Mouse (Mus musculus): ENCODE data around the gene Tamm41. TPM values are rescaled to one million over a fixed set of nuclear protein-coding genes. Genes with fewer than 3 reads are reported as not detected.

The Tamm41 gene
- polyA plus RNA-seq (2014; fragmentation: Nextera tagmentation; extraction: Ambion mirVana), result 34.9 and 35.3 TPM in 2 replicates

DNA sequence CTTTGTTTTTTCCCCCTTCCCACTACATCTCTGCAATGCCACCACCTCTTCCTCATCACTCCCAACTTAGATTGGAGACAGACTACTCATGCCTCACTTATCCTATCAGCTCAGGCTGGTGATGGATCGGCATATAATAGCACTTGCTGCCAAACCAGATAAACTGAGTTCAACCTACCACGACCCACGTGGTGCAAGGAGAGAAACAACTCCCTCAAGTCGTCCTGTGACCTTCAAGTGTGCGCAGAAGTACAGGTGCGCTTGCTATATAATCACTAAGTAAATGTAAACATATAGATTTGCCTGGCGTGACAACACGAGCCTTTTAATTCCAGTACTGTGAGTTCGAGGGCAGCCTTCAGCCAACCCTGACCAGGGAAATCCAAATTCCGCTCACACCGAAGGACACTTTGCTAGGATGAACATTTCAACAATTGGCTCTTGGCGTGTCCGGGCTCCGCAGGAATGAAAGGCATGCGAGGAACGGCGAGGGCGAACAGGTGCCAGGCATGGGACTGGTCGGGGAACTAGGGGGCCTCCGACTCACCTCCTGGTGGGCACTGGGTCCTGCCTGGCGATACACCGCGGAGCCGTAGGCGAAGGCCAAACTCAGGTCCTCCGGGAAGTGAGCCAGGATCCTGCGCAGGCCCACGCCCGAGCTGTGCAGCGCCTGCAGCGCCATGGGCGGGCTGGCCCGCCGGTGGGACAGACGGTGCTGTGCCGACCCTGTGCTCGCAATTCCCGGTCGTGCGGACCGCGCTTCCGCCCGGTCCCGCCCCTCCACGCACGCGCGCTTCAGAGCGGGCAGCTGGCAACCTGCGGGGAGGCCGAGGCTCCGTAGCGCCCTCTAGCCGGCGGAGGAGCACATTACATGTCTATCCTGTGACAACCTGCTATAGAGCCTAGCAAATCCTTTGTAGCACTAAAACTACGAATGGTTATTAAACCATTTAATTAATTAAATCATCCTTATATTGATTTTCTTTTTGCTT, at the start of gene Tamm41:
Tamm41 (minus strand) TSS at position 774 of the 992 bp plus-strand sequence.
- Histone ChIP-seq H3K4me3 (ENCODE audit: control insufficient read depth in 1 of 2, insufficient read depth in 1 of 2, low read depth in 1 of 2, low read length in 2 of 2) (peak within 1 kb of the TSS; percentile 69 to 96), H3K9ac (ENCODE audit: low read length) (peak within 1 kb of the TSS; percentile 78), H3K4me1 (ENCODE audit: control insufficient read depth in 2 of 2, insufficient read depth in 2 of 2, low read length in 2 of 2) (peaks cover 2 to 7% of the 10 kb centered on the region in 2 experiments), H3K27me3 (ENCODE audit: control insufficient read depth, insufficient read depth, low read length) (no peaks in the 10 kb centered on the region), H3K4me2 (ENCODE audit: low read length) (peak within 1 kb of the TSS; percentile 86), H3K36me3 (ENCODE audit: control insufficient read depth, insufficient read depth, low read length) (peaks cover 21% of the 10 kb centered on the region), H3K27ac (replicated peaks in 1 of 2; ENCODE audit: control insufficient read depth in 1 of 2, insufficient read depth in 1 of 2, low read depth in 2 of 2, low read length in 2 of 2) (0 out of 4 replicates have a peak within 1 kb of the TSS, but pooled peaks of 1 of the 2 experiments have one; percentile 2), H3K9me3 (ENCODE audit: control insufficient read depth, low read length) (no peaks in the 10 kb centered on the region)
- ATAC-seq (ENCODE audit: insufficient number of reproducible peaks, insufficient read depth, low FRiP score, low read depth), result peak; percentile 91
- 2% methylated on average over 57 of the region's 57 CpGs for WGBS

DNA sequence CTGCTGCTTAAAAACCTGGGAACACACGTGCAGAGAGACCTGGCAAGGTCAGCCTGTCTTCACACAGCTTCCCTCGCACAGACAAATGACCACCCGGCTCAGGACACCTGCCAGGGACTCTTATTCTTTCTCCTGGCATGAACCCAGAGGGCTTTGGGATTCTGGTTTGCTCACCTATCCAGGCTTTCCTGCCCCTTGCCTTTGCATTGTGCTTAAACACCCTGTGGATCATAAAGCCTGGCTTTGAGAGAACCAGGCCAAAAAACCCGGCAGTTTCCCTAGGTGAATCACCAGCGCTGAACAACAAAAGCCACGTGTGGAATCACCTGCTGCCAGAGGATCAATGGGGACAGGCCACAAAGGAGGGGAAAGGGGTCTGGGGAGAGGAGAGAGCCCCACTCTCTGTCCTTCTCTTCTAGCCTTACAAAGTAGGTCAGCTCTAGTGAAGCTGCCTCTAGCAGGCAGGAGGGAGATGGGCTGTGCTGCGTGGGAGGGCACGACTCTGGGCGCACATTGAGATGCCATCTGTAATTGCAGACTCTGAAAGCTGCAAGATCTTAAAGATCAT, 47.7 kb upstream of the Tamm41 start:
- Histone ChIP-seq H3K36me3 (ENCODE audit: control insufficient read depth, insufficient read depth, low read length) (no peaks in the 10 kb centered on the region), H3K27me3 (ENCODE audit: control insufficient read depth, insufficient read depth, low read length) (no peaks in the 10 kb centered on the region), H3K27ac (replicated peaks in 1 of 2; ENCODE audit: control insufficient read depth in 1 of 2, insufficient read depth in 1 of 2, low read depth in 2 of 2, low read length in 2 of 2) (no peak overlapping the region), H3K4me2 (ENCODE audit: low read length) (no peak overlapping the region), H3K9me3 (ENCODE audit: control insufficient read depth, low read length) (no peaks in the 10 kb centered on the region), H3K4me3 (ENCODE audit: control insufficient read depth in 1 of 2, insufficient read depth in 1 of 2, low read depth in 1 of 2, low read length in 2 of 2) (no peak overlapping the region), H3K9ac (ENCODE audit: low read length) (no peak overlapping the region), H3K4me1 (ENCODE audit: control insufficient read depth in 2 of 2, insufficient read depth in 2 of 2, low read length in 2 of 2) (no peaks in the 10 kb centered on the region)
- ATAC-seq (ENCODE audit: insufficient number of reproducible peaks, insufficient read depth, low FRiP score, low read depth), result no peak
- 59% methylated on average over 9 of the region's 9 CpGs for WGBS

DNA sequence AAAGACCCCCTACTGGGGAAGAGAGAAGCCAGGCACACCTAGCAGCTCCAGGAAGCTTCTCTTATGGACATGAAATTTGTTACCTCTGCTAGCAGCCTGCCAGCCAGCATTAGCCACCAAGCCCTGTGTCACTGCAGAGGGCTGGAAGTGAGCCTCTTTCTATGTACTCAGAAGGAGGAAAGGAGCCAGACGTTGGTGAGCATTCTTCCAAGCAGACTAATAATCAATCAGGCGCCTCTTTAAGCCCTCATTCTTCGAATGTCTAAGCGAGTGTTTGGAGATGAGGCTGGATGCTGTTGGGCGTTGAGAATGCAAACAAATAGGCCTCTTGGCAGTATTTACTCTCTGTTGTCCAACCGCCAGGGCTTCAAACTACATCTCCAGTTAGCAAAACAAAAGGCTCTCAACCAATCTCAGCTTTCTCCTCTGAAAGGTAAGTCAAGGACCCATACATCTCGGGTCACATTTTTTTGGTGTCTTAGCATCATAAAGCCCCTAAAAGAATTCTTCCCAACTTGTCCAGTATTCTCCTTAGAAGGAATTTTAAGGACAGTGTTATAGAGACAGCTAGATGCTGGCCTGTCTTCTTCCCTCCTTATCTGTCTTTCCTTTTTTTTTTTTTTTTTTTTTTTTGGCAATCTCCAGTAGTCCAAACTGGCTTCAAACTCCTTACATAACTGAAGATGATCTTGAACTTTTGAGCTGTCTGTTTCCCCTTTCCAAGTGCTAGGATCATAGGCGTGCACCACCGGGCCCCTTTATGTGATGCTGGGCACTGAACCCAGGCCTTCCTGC, 39.3 kb upstream of the Tamm41 start:
- H3K4me3 ChIP-seq (ENCODE audit: control insufficient read depth in 1 of 2, insufficient read depth in 1 of 2, low read depth in 1 of 2, low read length in 2 of 2), result no peak overlapping the region
- H3K27me3 ChIP-seq (ENCODE audit: control insufficient read depth, insufficient read depth, low read length), result no peaks in the 10 kb centered on the region
- no peak overlapping the region for H3K9ac ChIP-seq (ENCODE audit: low read length)
- no peak for ATAC-seq (ENCODE audit: insufficient number of reproducible peaks, insufficient read depth, low FRiP score, low read depth)
- no peaks in the 10 kb centered on the region for H3K4me1 ChIP-seq (ENCODE audit: control insufficient read depth in 2 of 2, insufficient read depth in 2 of 2, low read length in 2 of 2)
- H3K9me3 ChIP-seq (ENCODE audit: control insufficient read depth, low read length), result no peaks in the 10 kb centered on the region
- WGBS, result 40% methylated on average over 9 of the region's 9 CpGs
- H3K27ac ChIP-seq (replicated peaks in 1 of 2; ENCODE audit: control insufficient read depth in 1 of 2, insufficient read depth in 1 of 2, low read depth in 2 of 2, low read length in 2 of 2), result no peak overlapping the region
- H3K36me3 ChIP-seq (ENCODE audit: control insufficient read depth, insufficient read depth, low read length), result no peaks in the 10 kb centered on the region
- H3K4me2 ChIP-seq (ENCODE audit: low read length), result no peak overlapping the region

DNA sequence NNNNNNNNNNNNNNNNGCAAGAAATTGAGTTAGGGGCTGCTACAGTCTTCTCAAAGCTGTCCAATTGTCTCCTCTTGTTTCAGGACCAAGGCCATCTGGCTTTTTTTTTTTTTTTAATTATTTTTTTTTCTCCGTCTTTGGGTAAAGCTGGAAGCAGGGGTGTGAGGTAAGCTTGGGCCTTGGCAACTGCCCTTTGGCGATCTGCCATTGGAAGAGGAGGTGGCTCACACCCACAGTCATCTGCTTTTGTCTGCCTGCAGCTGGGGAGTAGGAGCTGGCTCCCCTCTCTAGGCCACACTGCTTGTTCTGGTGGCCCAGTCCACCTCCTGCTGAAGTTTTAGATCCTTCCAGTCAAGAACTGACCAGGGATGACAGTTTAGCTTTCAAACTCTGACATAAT, 34.3 kb upstream of the Tamm41 start:
- Histone ChIP-seq H3K4me3 (ENCODE audit: control insufficient read depth in 1 of 2, insufficient read depth in 1 of 2, low read depth in 1 of 2, low read length in 2 of 2) (no peak overlapping the region), H3K27me3 (ENCODE audit: control insufficient read depth, insufficient read depth, low read length) (no peaks in the 10 kb centered on the region), H3K9ac (ENCODE audit: low read length) (no peak overlapping the region), H3K27ac (replicated peaks in 1 of 2; ENCODE audit: control insufficient read depth in 1 of 2, insufficient read depth in 1 of 2, low read depth in 2 of 2, low read length in 2 of 2) (no peak overlapping the region), H3K4me2 (ENCODE audit: low read length) (no peak overlapping the region), H3K4me1 (ENCODE audit: control insufficient read depth in 2 of 2, insufficient read depth in 2 of 2, low read length in 2 of 2) (no peaks in the 10 kb centered on the region), H3K36me3 (ENCODE audit: control insufficient read depth, insufficient read depth, low read length) (no peaks in the 10 kb centered on the region), H3K9me3 (ENCODE audit: control insufficient read depth, low read length) (no peaks in the 10 kb centered on the region)
- ATAC-seq (ENCODE audit: insufficient number of reproducible peaks, insufficient read depth, low FRiP score, low read depth), result no peak
- 81% methylated on average over 2 of the region's 2 CpGs for WGBS

DNA sequence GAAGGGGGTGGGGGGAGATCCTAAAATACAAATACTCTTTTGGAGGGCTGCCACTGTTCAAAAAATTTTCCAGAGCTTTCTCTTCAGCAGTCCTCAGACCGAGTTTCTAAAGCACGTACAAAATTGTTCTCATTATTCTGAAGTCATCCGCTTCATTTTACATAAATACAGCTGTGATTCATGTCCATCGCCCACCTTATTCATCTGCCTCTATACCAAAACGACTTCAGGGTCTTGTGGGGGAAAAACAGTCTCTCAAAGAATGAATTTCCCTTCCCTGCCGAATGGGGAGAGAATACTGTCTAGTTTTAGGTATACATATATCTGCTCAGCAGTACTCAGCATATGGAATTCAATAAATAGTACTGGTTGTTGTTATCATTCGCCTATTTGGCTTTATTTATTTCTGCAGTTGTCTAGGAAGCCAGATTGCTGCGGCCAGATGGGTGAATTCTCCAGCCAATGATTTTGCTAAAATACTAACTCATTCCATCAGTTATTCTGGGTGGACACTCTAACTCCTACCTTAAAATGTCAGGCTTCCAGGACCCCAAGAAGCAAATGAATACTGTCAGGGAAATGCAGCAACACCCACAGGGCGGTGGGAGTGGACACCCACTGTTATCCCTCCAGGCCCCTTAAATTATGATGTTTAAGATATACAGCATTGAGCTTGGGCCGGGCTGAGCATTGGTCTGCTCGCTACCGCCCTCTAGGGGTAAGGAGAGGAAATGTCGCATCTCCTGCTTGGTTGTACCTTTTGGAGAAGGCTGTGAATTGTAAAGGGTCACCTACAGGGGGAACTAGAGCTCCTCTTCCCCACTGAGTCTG, 27.9 kb upstream of the Tamm41 start:
- Histone ChIP-seq H3K36me3 (ENCODE audit: control insufficient read depth, insufficient read depth, low read length) (no peaks in the 10 kb centered on the region), H3K27me3 (ENCODE audit: control insufficient read depth, insufficient read depth, low read length) (no peaks in the 10 kb centered on the region), H3K9me3 (ENCODE audit: control insufficient read depth, low read length) (no peaks in the 10 kb centered on the region), H3K4me1 (ENCODE audit: control insufficient read depth in 2 of 2, insufficient read depth in 2 of 2, low read length in 2 of 2) (no peaks in the 10 kb centered on the region), H3K9ac (ENCODE audit: low read length) (no peak overlapping the region), H3K4me2 (ENCODE audit: low read length) (no peak overlapping the region), H3K4me3 (ENCODE audit: control insufficient read depth in 1 of 2, insufficient read depth in 1 of 2, low read depth in 1 of 2, low read length in 2 of 2) (no peak overlapping the region), H3K27ac (replicated peaks in 1 of 2; ENCODE audit: control insufficient read depth in 1 of 2, insufficient read depth in 1 of 2, low read depth in 2 of 2, low read length in 2 of 2) (no peak overlapping the region)
- no peak for ATAC-seq (ENCODE audit: insufficient number of reproducible peaks, insufficient read depth, low FRiP score, low read depth)
- 41% methylated on average over 13 of the region's 13 CpGs for WGBS

DNA sequence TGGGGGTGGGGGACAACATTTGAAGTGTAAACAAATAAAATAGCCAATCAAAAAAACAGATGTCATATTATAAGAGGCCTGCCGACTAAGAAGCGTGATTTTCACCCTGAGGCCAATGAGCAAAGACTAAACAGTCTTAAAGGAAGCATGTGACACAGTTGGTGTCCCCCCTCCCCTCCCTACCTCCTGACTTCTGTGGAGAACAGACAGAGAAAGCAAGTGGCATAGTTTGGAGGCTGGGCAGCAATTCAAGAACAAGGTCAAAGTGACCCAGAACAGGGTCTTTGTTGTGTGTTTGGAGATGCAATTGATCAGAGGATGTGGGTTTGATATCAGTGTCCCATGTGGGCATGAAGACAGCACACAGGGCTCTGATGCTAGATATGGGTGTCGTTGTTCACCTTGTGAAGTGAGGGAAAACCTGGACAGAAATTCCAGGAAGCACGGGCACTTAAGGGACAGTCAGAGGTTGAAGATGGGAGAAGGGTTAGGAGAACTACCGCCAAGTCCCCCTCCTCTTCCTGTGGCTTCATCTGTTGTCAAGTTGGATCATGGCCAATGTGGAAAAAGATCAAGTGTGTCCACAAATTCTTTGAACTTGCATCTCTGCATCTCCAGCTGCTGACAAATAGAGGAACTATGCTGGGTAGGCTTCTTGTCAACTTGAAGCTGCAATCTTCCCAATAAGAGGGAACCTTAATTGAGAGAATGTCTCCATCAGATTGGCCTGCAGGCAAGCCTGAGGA, 25.1 kb upstream of the Tamm41 start:
- Histone ChIP-seq H3K36me3 (ENCODE audit: control insufficient read depth, insufficient read depth, low read length) (no peaks in the 10 kb centered on the region), H3K27ac (replicated peaks in 1 of 2; ENCODE audit: control insufficient read depth in 1 of 2, insufficient read depth in 1 of 2, low read depth in 2 of 2, low read length in 2 of 2) (no peak overlapping the region), H3K27me3 (ENCODE audit: control insufficient read depth, insufficient read depth, low read length) (no peaks in the 10 kb centered on the region), H3K4me2 (ENCODE audit: low read length) (no peak overlapping the region), H3K4me3 (ENCODE audit: control insufficient read depth in 1 of 2, insufficient read depth in 1 of 2, low read depth in 1 of 2, low read length in 2 of 2) (no peak overlapping the region), H3K4me1 (ENCODE audit: control insufficient read depth in 2 of 2, insufficient read depth in 2 of 2, low read length in 2 of 2) (peaks cover 0 to 3% of the 10 kb centered on the region in 2 experiments; a peak in 1 of 4 replicates), H3K9me3 (ENCODE audit: control insufficient read depth, low read length) (no peaks in the 10 kb centered on the region), H3K9ac (ENCODE audit: low read length) (no peak overlapping the region)
- WGBS, result 67% methylated on average over 5 of the region's 5 CpGs
- no peak for ATAC-seq (ENCODE audit: insufficient number of reproducible peaks, insufficient read depth, low FRiP score, low read depth)

Measured in heart, embryonic 14.5 days (tissue).